ENCODE assay signal across 14 mouse cellular contexts in the genomic region with DNA sequence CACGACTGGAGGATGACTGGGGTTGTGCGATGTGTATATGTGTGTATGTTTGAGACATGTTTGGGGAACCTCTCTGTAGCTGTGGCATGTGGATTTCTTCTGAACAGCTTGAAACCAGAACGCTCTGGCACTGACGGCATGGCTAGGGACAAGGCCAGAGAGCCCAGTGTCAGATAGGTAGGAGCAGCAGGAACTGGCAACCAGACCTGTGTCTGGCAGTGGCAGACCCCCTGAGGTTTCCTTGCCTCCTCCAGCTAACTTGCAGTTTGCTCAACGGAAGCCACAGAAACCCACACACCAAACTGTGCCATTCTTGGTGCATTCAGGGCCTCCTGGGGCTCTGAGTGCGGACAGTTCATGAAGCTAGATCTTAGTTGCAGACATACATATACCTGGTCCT.
"Had no signal": no experiment of that assay in that cellular context is flagged by ENCODE, and none has a peak within 500 bp of the region (broad histone marks: within the 10 kb centered on the region; RNA-seq: fewer than 3 reads in every experiment).

No protein-coding gene starts in this region.

- DNase-seq: kidney, postnatal 36 days; layer of hippocampus, adult 9-11 months; layer of hippocampus, postnatal 36 days; lung, embryonic 14.5 days; lung, postnatal 10 days; lung, postnatal 4 days; midbrain, embryonic 14.5 days; right cerebral cortex, adult 18-20 months; right cerebral cortex, postnatal 25 days had no signal

- H3K4me1 ChIP-seq: liver, embryonic 12.5 days; neural tube, embryonic 15.5 days had no signal

- H3K4me3 ChIP-seq: limb, embryonic 15.5 days; liver, embryonic 12.5 days; midbrain, embryonic 10.5 days; myocyte; neural tube, embryonic 15.5 days had no signal

- H3K36me3 ChIP-seq: limb, embryonic 15.5 days; liver, embryonic 12.5 days; midbrain, embryonic 10.5 days; neural tube, embryonic 15.5 days had no signal

- H3K9ac ChIP-seq: limb, embryonic 15.5 days; liver, embryonic 12.5 days; lung, embryonic 14.5 days; neural tube, embryonic 15.5 days had no signal

- H3K27ac ChIP-seq: limb, embryonic 15.5 days; liver, embryonic 12.5 days; midbrain, embryonic 10.5 days; neural tube, embryonic 15.5 days had no signal
